Mouse (Mus musculus) testis, adult 2 months (tissue): ENCODE results near the gene Cacna2d1.

Experiments used
- CTCF ChIP-seq: fragments of 200-500 bp; IDR thresholded peaks from 2 replicates; pipeline ENCODE4 v1.5.1; 2012; ENCODE audit warnings: low read depth, mild to moderate bottlenecking, inconsistent platforms, low read length, moderate library complexity; ENCODE audit not compliant: control insufficient read depth, insufficient read depth, insufficient replicate concordance
- POLR2A ChIP-seq: fragments of 200-500 bp; IDR thresholded peaks from 2 replicates; pipeline ENCODE4 v1.6.1; 2012; ENCODE audit warnings: low read depth, mild to moderate bottlenecking, inconsistent platforms, low read length, moderate library complexity; ENCODE audit not compliant: control insufficient read depth

GRCm38 (mm10) chr5:16028881-16029280 is 94.4 kb downstream of the Cacna2d1 start:
- TF ChIP-seq CTCF: no peak
- TF ChIP-seq POLR2A: no peak
